ENCODE assay signal across 8 mouse cellular contexts in the genomic region with DNA sequence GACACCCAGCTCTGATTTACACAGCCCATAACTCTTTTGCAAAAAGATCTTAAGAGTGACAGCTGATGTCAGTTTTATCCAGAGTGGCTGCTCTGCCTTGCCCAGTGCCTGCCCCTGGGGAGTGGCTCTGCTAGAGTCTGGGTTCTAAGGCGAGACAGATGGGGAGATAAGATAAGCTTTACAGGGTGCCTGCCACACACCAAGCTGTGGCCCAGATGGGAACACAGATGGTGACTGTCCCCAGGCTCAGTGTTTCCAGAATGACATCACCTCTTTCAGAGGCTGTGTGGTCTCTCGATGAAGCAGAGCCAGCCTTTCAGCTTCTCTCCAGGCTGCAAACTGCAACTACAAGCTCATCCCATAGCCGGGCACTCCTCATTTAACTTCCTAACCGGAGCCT. TPM values are rescaled to one million over a fixed set of nuclear protein-coding genes. Genes with fewer than 3 reads are reported as not detected.
DNase-seq lines count a peak whose midpoint lies in the region; ATAC-seq and TF ChIP-seq lines count a peak whose summit lies in the region.

No protein-coding gene starts in this region.

- H3K27me3 ChIP-seq in intestine, embryonic 15.5 days (replicated peaks) = no peaks in the 10 kb centered on the region
- no peaks in the 10 kb centered on the region for H3K27me3 ChIP-seq in intestine, postnatal 0 days (replicated peaks; ENCODE audit: control insufficient read depth, insufficient read depth, low read length)
- no peaks in the 10 kb centered on the region for H3K27me3 ChIP-seq in hindbrain, embryonic 10.5 days (ENCODE audit: insufficient read depth, poor library complexity, severe bottlenecking)

- no peak overlapping the region for H3K4me2 ChIP-seq in intestine, embryonic 15.5 days (replicated peaks)
- no peak overlapping the region for H3K4me2 ChIP-seq in intestine, postnatal 0 days (replicated peaks; ENCODE audit: low read depth)

- H3K27ac ChIP-seq in intestine, embryonic 15.5 days = no peak overlapping the region
- no peak overlapping the region for H3K27ac ChIP-seq in intestine, postnatal 0 days (ENCODE audit: low read depth, low read length)
- H3K27ac ChIP-seq in hindbrain, embryonic 10.5 days = peak overlapping the region; percentile 67; the same call in 1 of the 2 replicates

- intact Hi-C loops in left cerebral cortex, postnatal 25 days (cut with DNase I) = no loop called here

- DNase-seq in cerebellum, adult 18-20 months = peak; percentile 87 to 89
- DNase-seq in hindbrain, embryonic 10.5 days (ENCODE audit: low spot score) = peak; percentile 46
- peak; percentile 70 to 93 for DNase-seq in left cerebral cortex, postnatal 25 days (ENCODE audit: low spot score in 2 of 2)
- peak; percentile 75 to 79 for DNase-seq in right cerebral cortex, adult 2 months (ENCODE audit: low spot score in 2 of 2)
- DNase-seq in adrenal gland, adult 8-10 months = no peak
- no peak for DNase-seq in gastrocnemius, adult 8-10 months (ENCODE audit: low spot score in 2 of 2)

- H3K4me1 ChIP-seq in intestine, embryonic 15.5 days (replicated peaks) = peaks cover 4% of the 10 kb centered on the region
- H3K4me1 ChIP-seq in intestine, postnatal 0 days (replicated peaks; ENCODE audit: control insufficient read depth, insufficient read depth, low read length) = 0 out of 2 replicates have a peak, but pooled peaks cover 3% of the 10 kb centered on the region
- peaks cover 20% of the 10 kb centered on the region; the same call in 1 of the 2 replicates for H3K4me1 ChIP-seq in hindbrain, embryonic 10.5 days (replicated peaks)

- WGBS in intestine, embryonic 15.5 days = 45% methylated on average over 4 of the region's 4 CpGs
- WGBS in intestine, postnatal 0 days = 39% methylated on average over 4 of the region's 4 CpGs
- WGBS in hindbrain, embryonic 10.5 days = 48% methylated on average over 4 of the region's 4 CpGs

- H3K36me3 ChIP-seq in intestine, embryonic 15.5 days = 0 out of 2 replicates have a peak, but pooled peaks cover 4% of the 10 kb centered on the region
- H3K36me3 ChIP-seq in intestine, postnatal 0 days (ENCODE audit: control insufficient read depth, insufficient read depth) = peaks cover 19% of the 10 kb centered on the region
- peaks cover 41% of the 10 kb centered on the region for H3K36me3 ChIP-seq in hindbrain, embryonic 10.5 days

- no peak overlapping the region for H3K9ac ChIP-seq in intestine, embryonic 15.5 days
- no peak overlapping the region for H3K9ac ChIP-seq in intestine, postnatal 0 days (ENCODE audit: low read depth, low read length)

- TF ChIP-seq CTCF in intestine, postnatal 0 days (IDR thresholded peaks at IDR 0.05; ENCODE audit: low read depth) = no peak

- H3K4me3 ChIP-seq in intestine, embryonic 15.5 days (replicated peaks) = no peak overlapping the region
- H3K4me3 ChIP-seq in intestine, postnatal 0 days (ENCODE audit: low read depth, low read length) = no peak overlapping the region
- no peak overlapping the region for H3K4me3 ChIP-seq in hindbrain, embryonic 10.5 days

- no peaks in the 10 kb centered on the region for H3K9me3 ChIP-seq in intestine, embryonic 15.5 days
- H3K9me3 ChIP-seq in intestine, postnatal 0 days (ENCODE audit: control insufficient read depth) = no peaks in the 10 kb centered on the region
- no peaks in the 10 kb centered on the region for H3K9me3 ChIP-seq in hindbrain, embryonic 10.5 days

- ATAC-seq in intestine, embryonic 15.5 days = peak; percentile 66
- no peak for ATAC-seq in intestine, postnatal 0 days

RNA-seq across cellular contexts. Expression of a gene that starts 41.8 kb away (rescaled TPM):
- polyA plus RNA-seq in intestine, embryonic 15.5 days (2015; fragmentation: Nextera tagmentation; extraction: Ambion mirVana) = 18.0 and 21.8 TPM in 2 replicates
- 6.3 and 7.6 TPM in 2 replicates for polyA plus RNA-seq in intestine, postnatal 0 days (2015; fragmentation: Nextera tagmentation; extraction: Ambion mirVana)
- 21.0 and 23.2 TPM in 2 replicates for polyA plus RNA-seq in hindbrain, embryonic 10.5 days (2016; fragmentation: Nextera tagmentation; extraction: Ambion mirVana)
- total RNA-seq in left cerebral cortex, postnatal 25 days (2021) = 10 to 100 TPM; 39.4 to 40.9 TPM
- 10 to 100 TPM; 31.8 to 48.8 (median 40.1) TPM for total RNA-seq in adrenal gland, adult 8-10 months (2022)
- total RNA-seq in gastrocnemius, adult 8-10 months (2022) = 10 to 100 TPM; 11.1 to 11.9 (median 11.6) TPM

Comparison
In these comparisons a context has a peak if more than half of its experiments do, and no peak if none do; other contexts are left out.
1. DNase-seq: peak in cerebellum, adult 18-20 months (2 of 2), hindbrain, embryonic 10.5 days (single experiment), left cerebral cortex, postnatal 25 days (2 of 2) and right cerebral cortex, adult 2 months (2 of 2); none in adrenal gland, adult 8-10 months (single experiment) and gastrocnemius, adult 8-10 months (0 of 2).